Mouse (Mus musculus): ENCODE data around the gene Fads2. TPM values are rescaled to one million over a fixed set of nuclear protein-coding genes. Genes with fewer than 3 reads are reported as not detected.

Fads2 gene
- total and polyA plus RNA-seq, 3 experiments, result 55.2 to 119 TPM; not detected in 1

- no peaks in the 10 kb centered on the region for H3K9me3 ChIP-seq (replicated peaks; ENCODE audit: insufficient read depth, low read length)
- H3K4me3 ChIP-seq (ENCODE audit: control insufficient read depth in 1 of 2, insufficient read depth in 1 of 2, low read depth in 2 of 2, low read length in 2 of 2), result no peak overlapping the region
- H3K27ac ChIP-seq (ENCODE audit: control insufficient read depth, low read depth, low read length), result no peak overlapping the region
- peaks cover 16 to 26% of the 10 kb centered on the region in 2 experiments for H3K4me1 ChIP-seq (ENCODE audit: control insufficient read depth in 1 of 2, insufficient read depth in 2 of 2, low read length in 2 of 2)
- no peaks in the 10 kb centered on the region for H3K79me2 ChIP-seq (ENCODE audit: control insufficient read depth, insufficient read depth, low read length, poor library complexity)
- H3K27me3 ChIP-seq (ENCODE audit: control insufficient read depth in 1 of 2, insufficient read depth in 2 of 2, low read length in 2 of 2), result no peaks in the 10 kb centered on the region
- TF ChIP-seq JUND (IDR thresholded peaks at IDR 0.05; ENCODE audit: low read depth, low read length), result no peak
- no peak for TF ChIP-seq TBP (IDR thresholded peaks at IDR 0.05; ENCODE audit: low read depth, low read length)
- no peak for TF ChIP-seq GATA1 (IDR thresholded peaks at IDR 0.05; ENCODE audit: low read depth, low read length)
- TF ChIP-seq POLR2A (IDR thresholded peaks at IDR 0.05; ENCODE audit: control insufficient read depth in 1 of 2, insufficient read depth in 1 of 2, low read depth in 1 of 2, low read length in 2 of 2, poor library complexity in 1 of 2), result no peak
- no peak for TF ChIP-seq NRF1 (IDR thresholded peaks at IDR 0.05; ENCODE audit: insufficient read depth, low read depth, low read length, poor library complexity, severe bottlenecking)
- TF ChIP-seq USF2 (IDR thresholded peaks at IDR 0.05; ENCODE audit: borderline replicate concordance in 1 of 2, insufficient read depth in 1 of 2, low read depth in 1 of 2, low read length in 2 of 2), result no peak
- no peak for TF ChIP-seq USF1 (IDR thresholded peaks at IDR 0.05; ENCODE audit: low read depth, low read length)
- no peak for TF ChIP-seq POLR2AphosphoS2 (IDR thresholded peaks at IDR 0.05; ENCODE audit: low read length)
- TF ChIP-seq MEF2A (IDR thresholded peaks at IDR 0.05; ENCODE audit: extremely low read depth, insufficient replicate concordance, low read depth, low read length, poor library complexity, severe bottlenecking), result no peak
- no peak for TF ChIP-seq KAT2A (conservative IDR thresholded peaks at IDR 0.05; ENCODE audit: low read depth, low read length)
- no peak for TF ChIP-seq RCOR1 (IDR thresholded peaks at IDR 0.05; ENCODE audit: low read depth, low read length)
- no peak for TF ChIP-seq ZNF384 (IDR thresholded peaks at IDR 0.05; ENCODE audit: low read depth, low read length)
- no peak for TF ChIP-seq MAFK (IDR thresholded peaks at IDR 0.05; ENCODE audit: borderline replicate concordance, low read depth, low read length)
- TF ChIP-seq RAD21 (IDR thresholded peaks at IDR 0.05; ENCODE audit: low read depth, low read length), result no peak
- H3K36me3 ChIP-seq (ENCODE audit: control insufficient read depth in 1 of 2, insufficient read depth in 2 of 2, low read length in 2 of 2), result peaks cover 0 to 17% of the 10 kb centered on the region in 2 experiments; a peak in 2 of 4 replicates
- H3K9ac ChIP-seq (ENCODE audit: control insufficient read depth, low read depth, low read length, poor library complexity, severe bottlenecking), result no peak overlapping the region
- no peak for DNase-seq (ENCODE audit: low read depth, low spot score)
Observed at GRCm38 (mm10) chr19:10046983-10047382, 54.6 kb downstream of the Fads2 start.

GRCm38 (mm10) chr19:10046346-10046745 is 55.2 kb downstream of the Fads2 start:
- no peaks in the 10 kb centered on the region for H3K79me2 ChIP-seq (ENCODE audit: control insufficient read depth, insufficient read depth, low read length, poor library complexity)
- DNase-seq (ENCODE audit: low read depth, low spot score), result no peak
- H3K27ac ChIP-seq (ENCODE audit: control insufficient read depth, low read depth, low read length), result no peak overlapping the region
- peaks cover 0 to 18% of the 10 kb centered on the region in 2 experiments; a peak in 2 of 4 replicates for H3K36me3 ChIP-seq (ENCODE audit: control insufficient read depth in 1 of 2, insufficient read depth in 2 of 2, low read length in 2 of 2)
- no peak for TF ChIP-seq SIN3A (IDR thresholded peaks at IDR 0.05; ENCODE audit: low read length)
- TF ChIP-seq TBP (IDR thresholded peaks at IDR 0.05; ENCODE audit: low read depth, low read length), result no peak
- no peak for TF ChIP-seq POLR2AphosphoS5 (IDR thresholded peaks at IDR 0.05; ENCODE audit: borderline replicate concordance, low read depth, low read length)
- TF ChIP-seq TCF12 (IDR thresholded peaks at IDR 0.05; ENCODE audit: low read depth, low read length), result no peak
- no peak for TF ChIP-seq HCFC1 (IDR thresholded peaks at IDR 0.05; ENCODE audit: low read depth, low read length)
- TF ChIP-seq MAZ (IDR thresholded peaks at IDR 0.05; ENCODE audit: low read depth, low read length), result no peak
- no peak for TF ChIP-seq GABPA (IDR thresholded peaks at IDR 0.05; ENCODE audit: low read depth, low read length)
- TF ChIP-seq BHLHE40 (IDR thresholded peaks at IDR 0.05; ENCODE audit: borderline replicate concordance, low read depth, low read length), result no peak
- TF ChIP-seq UBTF (IDR thresholded peaks at IDR 0.05; ENCODE audit: borderline replicate concordance, insufficient read depth, low read depth, low read length), result no peak
- H3K9me3 ChIP-seq (replicated peaks; ENCODE audit: insufficient read depth, low read length), result no peaks in the 10 kb centered on the region
- H3K4me3 ChIP-seq (ENCODE audit: control insufficient read depth in 1 of 2, insufficient read depth in 1 of 2, low read depth in 2 of 2, low read length in 2 of 2), result no peak overlapping the region
- H3K9ac ChIP-seq (ENCODE audit: control insufficient read depth, low read depth, low read length, poor library complexity, severe bottlenecking), result no peak overlapping the region
- H3K4me1 ChIP-seq (ENCODE audit: control insufficient read depth in 1 of 2, insufficient read depth in 2 of 2, low read length in 2 of 2), result peaks cover 17 to 28% of the 10 kb centered on the region in 2 experiments
- no peaks in the 10 kb centered on the region for H3K27me3 ChIP-seq (ENCODE audit: control insufficient read depth in 1 of 2, insufficient read depth in 2 of 2, low read length in 2 of 2)
